ENCODE assay signal across 9 mouse cellular contexts in the genomic region with DNA sequence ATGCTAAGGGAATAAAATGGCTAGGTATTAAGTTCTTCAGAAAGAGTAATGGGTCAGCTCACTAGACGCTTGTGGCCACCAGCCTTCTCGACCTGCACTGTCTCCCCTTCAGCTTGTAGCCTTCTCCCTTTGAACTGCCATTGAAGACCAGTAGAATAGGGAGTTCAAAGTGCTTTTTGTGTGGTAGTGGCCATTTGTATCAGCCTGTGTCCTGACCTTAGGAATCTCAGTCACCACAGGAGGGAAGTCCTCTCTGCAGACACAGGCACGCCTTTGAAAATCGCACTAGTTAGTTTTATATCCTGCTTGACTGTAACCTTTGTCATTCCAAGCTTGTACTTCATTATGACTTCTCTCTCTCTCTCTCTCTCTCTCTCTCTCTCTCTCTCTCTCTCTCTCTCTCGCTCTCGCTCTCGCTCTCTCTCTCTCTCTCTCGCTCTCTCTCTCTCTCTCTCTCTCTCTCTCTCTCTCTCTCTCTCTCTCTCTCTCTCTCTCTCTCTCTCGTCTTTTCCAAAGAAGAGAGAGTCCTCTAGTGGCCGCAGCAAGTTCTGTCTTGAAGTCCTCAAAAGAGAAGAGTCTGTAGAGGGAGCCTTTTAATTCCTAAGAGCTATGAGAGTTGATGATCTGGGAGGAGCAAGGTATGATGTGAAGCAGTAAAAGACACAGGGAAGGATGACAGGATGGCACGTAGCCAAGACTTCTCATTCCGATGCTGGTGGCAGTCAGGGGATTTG.
A peak's percentile ranks its signal among the peaks of the same experiment; 100 is the strongest.
DNase-seq lines count a peak whose midpoint lies in the region; ATAC-seq lines count a peak whose summit lies in the region.
"Had no signal": no experiment of that assay in that cellular context is flagged by ENCODE, and none has a peak within 500 bp of the region (broad histone marks: within the 10 kb centered on the region; RNA-seq: fewer than 3 reads in every experiment).

No protein-coding gene starts in this region.

- H3K4me3 ChIP-seq in embryonic facial prominence, embryonic 13.5 days, result peak overlapping the region; percentile 27
- H3K4me3 ChIP-seq in heart, embryonic 10.5 days, result peak overlapping the region; percentile 35
- 0 out of 2 replicates have a peak overlapping the region, but pooled peaks have one; percentile 5 for H3K4me3 ChIP-seq in limb, embryonic 11.5 days (ENCODE audit: low read depth, low read length)
- no peak overlapping the region for H3K4me3 ChIP-seq in neural tube, embryonic 12.5 days

- H3K9ac ChIP-seq in embryonic facial prominence, embryonic 13.5 days, result 0 out of 2 replicates have a peak overlapping the region, but pooled peaks have one; percentile 11
- H3K9ac ChIP-seq in limb, embryonic 11.5 days (ENCODE audit: low read length), result no peak overlapping the region
- no peak overlapping the region for H3K9ac ChIP-seq in neural tube, embryonic 12.5 days

- no peak for ATAC-seq in embryonic facial prominence, embryonic 13.5 days (ENCODE audit: insufficient number of reproducible peaks, insufficient read depth, low FRiP score, low TSS enrichment, low read depth)
- ATAC-seq in limb, embryonic 11.5 days (ENCODE audit: insufficient number of reproducible peaks, low FRiP score, low TSS enrichment, low read depth), result peak; percentile 32; the same call in 1 of the 2 replicates
- peak; percentile 77 for ATAC-seq in neural tube, embryonic 12.5 days (ENCODE audit: low FRiP score, low read depth)

- 30% methylated on average over 8 of the region's 12 CpGs for WGBS in embryonic facial prominence, embryonic 13.5 days
- 39% methylated on average over 7 of the region's 12 CpGs for WGBS in heart, embryonic 10.5 days
- WGBS in limb, embryonic 11.5 days, result 25% methylated on average over 7 of the region's 12 CpGs
- WGBS in neural tube, embryonic 12.5 days, result 17% methylated on average over 7 of the region's 12 CpGs

- DNase-seq in urinary bladder, adult 18-20 months (ENCODE audit: low spot score in 2 of 2), result peak; percentile 4 to 12
- no peak for DNase-seq in urinary bladder, postnatal 4 days (ENCODE audit: low spot score in 2 of 2)
- DNase-seq in heart, embryonic 10.5 days (ENCODE audit: low spot score), result no peak
- peak; percentile 13 to 31 for DNase-seq in kidney, adult 8-10 months
- no peak for DNase-seq in limb, embryonic 11.5 days (ENCODE audit: low spot score)
- peak; percentile 40 for DNase-seq in thymus, postnatal 4 days

- no peaks in the 10 kb centered on the region for H3K36me3 ChIP-seq in embryonic facial prominence, embryonic 13.5 days
- H3K36me3 ChIP-seq in heart, embryonic 10.5 days, result no peaks in the 10 kb centered on the region
- no peaks in the 10 kb centered on the region for H3K36me3 ChIP-seq in limb, embryonic 11.5 days (ENCODE audit: control insufficient read depth, insufficient read depth, low read length)
- H3K36me3 ChIP-seq in neural tube, embryonic 12.5 days, result no peaks in the 10 kb centered on the region
- H3K36me3 ChIP-seq: G1E had no signal

- H3K9me3 ChIP-seq in embryonic facial prominence, embryonic 13.5 days, result no peaks in the 10 kb centered on the region
- no peaks in the 10 kb centered on the region for H3K9me3 ChIP-seq in heart, embryonic 10.5 days
- H3K9me3 ChIP-seq in limb, embryonic 11.5 days (ENCODE audit: control insufficient read depth, low read length), result no peaks in the 10 kb centered on the region
- H3K9me3 ChIP-seq in neural tube, embryonic 12.5 days, result no peaks in the 10 kb centered on the region
- H3K9me3 ChIP-seq: G1E had no signal

- no peak overlapping the region for H3K27ac ChIP-seq in embryonic facial prominence, embryonic 13.5 days
- no peak overlapping the region for H3K27ac ChIP-seq in heart, embryonic 10.5 days
- no peak overlapping the region for H3K27ac ChIP-seq in limb, embryonic 11.5 days (replicated peaks; ENCODE audit: low read depth, low read length)
- no peak overlapping the region for H3K27ac ChIP-seq in neural tube, embryonic 12.5 days

- peak overlapping the region; percentile 49 for H3K4me2 ChIP-seq in embryonic facial prominence, embryonic 13.5 days
- peak overlapping the region; percentile 15; the same call in 1 of the 2 replicates for H3K4me2 ChIP-seq in limb, embryonic 11.5 days (ENCODE audit: low read depth, severe bottlenecking)
- H3K4me2 ChIP-seq in neural tube, embryonic 12.5 days (replicated peaks), result peak overlapping the region; percentile 47

- H3K27me3 ChIP-seq in embryonic facial prominence, embryonic 13.5 days, result no peaks in the 10 kb centered on the region
- no peaks in the 10 kb centered on the region for H3K27me3 ChIP-seq in heart, embryonic 10.5 days (ENCODE audit: insufficient read depth, poor library complexity, severe bottlenecking)
- H3K27me3 ChIP-seq in limb, embryonic 11.5 days (ENCODE audit: control insufficient read depth, insufficient read depth, low read length), result no peaks in the 10 kb centered on the region
- H3K27me3 ChIP-seq in neural tube, embryonic 12.5 days (replicated peaks), result no peaks in the 10 kb centered on the region

- no peaks in the 10 kb centered on the region for H3K4me1 ChIP-seq in embryonic facial prominence, embryonic 13.5 days
- H3K4me1 ChIP-seq in heart, embryonic 10.5 days, result no peaks in the 10 kb centered on the region
- no peaks in the 10 kb centered on the region for H3K4me1 ChIP-seq in limb, embryonic 11.5 days (ENCODE audit: control insufficient read depth, insufficient read depth, low read length)
- no peaks in the 10 kb centered on the region for H3K4me1 ChIP-seq in neural tube, embryonic 12.5 days

Comparison
In these comparisons a context has a peak if more than half of its experiments do, and no peak if none do; other contexts are left out.
1. DNase-seq: peak in urinary bladder, adult 18-20 months (2 of 2), kidney, adult 8-10 months (2 of 2) and thymus, postnatal 4 days (single experiment); none in urinary bladder, postnatal 4 days (0 of 2), heart, embryonic 10.5 days (single experiment) and limb, embryonic 11.5 days (single experiment).
2. Peak in every context shown above with its lines, with median percentiles within 50 percentile points of each other: H3K4me2 ChIP-seq.